Mouse (Mus musculus): Measurements from ENCODE around the gene Ppp2ca.

DNA sequence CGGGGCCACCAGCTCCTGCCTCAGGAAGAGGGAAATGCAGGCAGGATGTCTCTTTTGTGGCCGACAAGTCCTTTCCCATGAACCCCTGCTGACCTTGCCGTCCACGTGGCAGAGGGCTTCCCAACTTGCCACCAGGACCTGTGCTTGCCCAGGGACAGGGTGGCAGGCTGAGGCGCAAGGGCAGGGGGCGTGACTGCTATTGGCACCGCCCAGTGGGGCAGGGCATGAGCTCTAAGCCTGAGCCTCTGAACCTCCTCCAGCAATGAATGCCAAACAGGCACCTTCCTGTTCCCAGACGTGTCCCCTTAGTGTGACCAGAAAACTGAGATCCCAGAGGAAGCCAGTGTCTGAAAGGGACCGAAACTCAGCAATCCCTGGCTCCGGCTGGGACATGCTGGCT lies 65.4 kb downstream of the Ppp2ca start:
- TF ChIP-seq CTCF (IDR thresholded peaks at IDR 0.05; ENCODE audit: low read depth, low read length) (no peak), POLR2A (IDR thresholded peaks at IDR 0.05; ENCODE audit: insufficient read depth, low read length) (no peak), EP300 (IDR thresholded peaks at IDR 0.05; ENCODE audit: insufficient read depth, low read depth, low read length) (no peak)

Measured in ES-Bruce4 (cell line).